Mouse (Mus musculus) spleen, embryonic (tissue): ENCODE data around the gene Calml4.

ENCODE experiments used
- CTCF ChIA-PET: fragments of 350-600 bp; sonication (Branson Sonifier 250); formaldehyde crosslinking; loops from one replicate; lab custom pipeline; 2022; lab: Charles Lee

The Calml4 gene

DNA sequence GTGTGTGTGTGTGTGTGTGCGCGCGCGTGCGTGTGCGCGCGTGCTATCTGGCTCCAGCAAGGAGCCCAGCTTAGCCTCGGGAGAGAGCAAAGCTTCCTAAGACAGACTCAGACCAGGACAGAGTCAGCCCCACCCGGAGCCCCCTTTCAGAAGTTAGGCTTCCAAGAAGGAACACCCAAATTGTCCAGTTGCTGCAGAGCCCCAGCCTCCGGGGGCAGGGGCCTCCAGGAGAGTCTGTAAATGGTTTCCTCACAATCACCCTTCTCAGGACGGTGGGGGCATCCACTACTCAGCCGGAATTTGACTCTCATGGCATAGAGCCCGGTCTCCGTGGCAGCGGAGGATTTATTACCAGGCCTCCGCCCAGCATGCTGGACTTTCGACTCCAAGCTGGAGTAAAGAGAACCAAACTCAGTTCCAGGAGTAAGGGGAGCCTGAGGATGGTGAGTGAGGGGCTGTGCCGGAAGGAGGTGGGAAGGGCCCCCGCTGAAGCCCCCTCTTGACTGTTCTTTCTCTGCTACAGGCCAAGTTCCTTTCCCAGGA is at the start of gene Calml4:
Gene Calml4 (plus strand): TSS at position 362 of the 543 bp plus-strand sequence.
- CTCF ChIA-PET: no interaction called here

DNA sequence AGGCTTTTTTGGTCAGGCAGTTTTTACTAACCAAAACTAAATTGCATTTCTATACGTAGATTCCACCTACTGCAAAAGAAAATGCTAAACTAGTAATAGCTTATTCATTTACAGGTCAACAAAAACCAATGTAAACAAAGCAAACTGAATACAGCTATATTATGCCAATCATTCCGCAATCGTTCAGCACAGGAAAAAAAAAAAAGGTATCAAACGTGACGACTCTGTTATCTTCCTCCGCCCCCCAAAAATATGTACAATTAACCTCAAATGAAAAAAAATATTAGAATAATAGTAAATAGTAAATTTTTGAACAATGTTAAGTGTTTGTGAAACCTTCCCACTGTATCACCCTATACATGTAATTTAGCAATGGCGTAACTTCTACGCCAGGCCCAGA is 47.8 kb upstream of the Calml4 start:
- CTCF ChIA-PET: interaction anchor here (1.2 kb wide), 1 partner anchor 18 kb away, joined by 4 read pairs; no protein-coding TSS in a partner anchor

DNA sequence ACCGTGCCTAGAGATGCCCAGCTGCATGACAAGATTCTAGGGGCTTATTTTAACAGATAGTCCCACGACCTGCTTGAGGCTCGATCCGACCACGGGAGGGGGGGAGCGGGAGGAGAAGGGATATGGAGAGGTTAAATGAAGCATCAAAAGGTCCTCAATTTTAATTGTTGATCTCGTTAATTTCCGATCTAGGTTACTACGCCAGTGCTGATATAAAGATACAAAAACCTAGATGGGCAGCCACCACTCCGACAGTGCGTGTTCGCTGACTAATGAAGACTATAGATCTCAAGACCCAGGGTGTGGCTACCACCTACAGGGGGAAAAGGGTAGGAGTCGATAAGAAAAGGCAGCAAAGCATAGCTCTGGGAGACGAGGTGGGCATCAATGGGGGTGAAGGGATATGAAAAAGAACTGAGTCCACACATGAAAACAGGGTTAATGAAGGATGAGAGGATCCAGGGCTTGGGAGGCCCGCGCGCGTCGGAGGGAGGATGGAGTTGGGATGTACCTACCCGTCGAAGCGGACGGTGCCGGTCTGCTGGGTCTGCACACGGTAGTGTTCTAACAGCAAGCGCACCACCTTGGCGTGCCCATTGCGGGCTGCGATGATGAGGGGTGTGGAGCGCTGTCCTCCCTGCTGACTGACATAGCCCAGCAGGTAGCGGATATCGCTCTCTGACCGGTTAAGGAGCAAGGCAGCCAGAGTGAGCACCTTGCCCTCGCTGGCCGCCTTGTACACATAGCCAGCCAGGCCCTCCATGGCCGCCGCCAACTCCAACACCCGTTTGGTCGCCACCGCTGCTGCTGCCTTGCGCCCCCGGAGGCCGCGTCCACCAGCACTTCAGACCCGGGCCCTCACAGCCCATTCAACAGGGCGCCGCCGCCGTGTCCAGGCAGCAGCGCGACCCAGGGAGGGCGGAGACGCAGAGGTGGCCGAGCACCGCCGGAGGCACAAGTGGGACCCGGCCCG is 47.1 kb upstream of the Calml4 start:
- CTCF ChIA-PET: interaction anchor here (0.6 to 1.2 kb wide), 2 partner anchors 18 to 97 kb away, joined by 4 to 6 read pairs; no protein-coding TSS in a partner anchor

DNA sequence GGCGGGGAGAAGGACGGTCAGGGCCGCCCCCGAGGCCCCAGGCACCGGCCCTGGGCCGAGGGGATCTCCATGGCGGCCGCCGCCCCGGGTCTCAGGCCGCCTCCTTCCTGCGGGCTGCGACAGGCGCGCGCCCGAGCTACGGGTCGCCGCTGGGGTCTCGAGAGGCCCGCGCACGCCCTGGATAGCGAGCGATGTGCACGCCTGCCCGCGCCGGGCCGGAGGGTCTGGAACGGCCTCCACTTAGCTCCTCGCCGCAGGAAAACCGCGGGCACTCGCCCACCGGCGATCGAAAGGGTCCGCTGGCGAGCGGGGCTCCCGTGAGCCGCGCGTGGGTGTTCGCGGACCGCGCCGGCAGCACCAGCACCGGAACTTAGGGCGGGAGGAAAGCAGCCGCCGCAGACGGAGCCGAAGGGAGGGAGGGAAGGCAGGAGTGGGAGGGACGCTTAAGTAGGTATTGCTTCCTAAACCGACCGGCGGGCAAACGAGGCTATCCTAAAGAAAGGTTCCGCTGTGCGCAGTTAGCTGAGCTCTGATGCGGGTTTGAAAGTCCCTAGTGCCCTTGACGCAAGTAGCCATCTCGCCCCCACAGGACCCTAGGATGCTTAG is 46.3 kb upstream of the Calml4 start, which contains the start of gene Fem1b:
Gene Fem1b (minus strand): TSS at position 419 of the 606 bp plus-strand sequence.
- CTCF ChIA-PET: interaction anchor here (0.6 kb wide), 1 partner anchor 98 kb away, joined by 6 read pairs; no protein-coding TSS in a partner anchor

DNA sequence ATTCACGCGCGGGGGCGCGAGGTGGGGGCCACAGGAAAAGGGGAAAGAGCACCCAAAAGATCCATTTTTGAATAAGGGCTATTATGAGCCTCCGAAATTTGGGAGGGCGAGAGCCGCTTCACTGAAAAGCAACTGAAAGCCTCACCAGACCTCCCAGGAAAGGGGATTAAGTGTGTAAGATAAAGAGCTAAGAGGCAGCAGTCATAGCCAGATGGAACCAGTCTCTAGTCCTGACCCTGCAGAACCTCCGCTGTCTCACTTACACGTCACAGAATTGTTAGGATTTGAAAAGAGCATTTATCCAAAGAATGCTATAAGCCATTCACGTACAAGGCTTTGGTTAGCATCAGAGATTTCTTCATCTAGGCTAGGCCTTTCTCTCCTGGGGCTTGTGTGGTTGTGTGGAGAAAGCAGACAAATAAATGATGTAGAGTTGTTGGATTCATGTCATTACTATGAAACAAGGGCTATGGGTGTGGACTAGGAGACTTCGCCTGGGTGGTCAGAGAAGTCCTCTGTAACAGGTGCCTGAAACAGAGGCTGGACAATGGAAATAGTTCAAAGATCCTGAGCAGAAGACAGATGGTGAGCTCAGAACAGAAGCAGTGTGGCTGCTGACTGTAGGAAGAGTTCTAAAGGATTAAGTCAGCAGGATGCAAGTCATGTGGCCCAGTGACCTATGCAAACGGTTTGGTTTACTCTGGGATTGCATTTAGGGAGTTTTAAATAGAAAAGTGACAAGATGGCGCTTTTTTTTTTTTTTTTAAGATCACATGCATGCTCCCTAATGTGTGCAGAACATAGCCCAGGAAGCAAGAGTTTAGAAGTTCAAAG is 45.4 kb upstream of the Calml4 start:
- CTCF ChIA-PET: no interaction called here

DNA sequence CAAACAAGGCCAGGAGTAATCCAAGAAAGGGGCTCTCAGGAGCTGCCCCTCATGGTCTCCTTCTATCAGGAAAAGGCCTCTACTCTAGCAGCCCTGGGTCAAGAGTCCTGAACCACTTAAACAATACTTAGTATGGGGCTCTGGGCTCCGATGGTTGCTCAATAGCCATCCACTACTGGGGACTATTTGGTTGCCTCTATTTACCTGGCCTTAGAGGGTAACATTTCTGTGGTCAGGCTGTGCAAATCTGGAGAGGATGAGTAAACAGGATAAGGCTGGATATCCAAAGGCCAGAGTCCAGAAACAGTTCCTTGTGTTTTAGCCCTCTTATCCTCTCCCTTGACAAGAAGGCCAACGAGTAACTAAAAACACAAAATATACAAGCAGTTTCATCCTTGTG is 43.1 kb upstream of the Calml4 start:
- CTCF ChIA-PET: no interaction called here

DNA sequence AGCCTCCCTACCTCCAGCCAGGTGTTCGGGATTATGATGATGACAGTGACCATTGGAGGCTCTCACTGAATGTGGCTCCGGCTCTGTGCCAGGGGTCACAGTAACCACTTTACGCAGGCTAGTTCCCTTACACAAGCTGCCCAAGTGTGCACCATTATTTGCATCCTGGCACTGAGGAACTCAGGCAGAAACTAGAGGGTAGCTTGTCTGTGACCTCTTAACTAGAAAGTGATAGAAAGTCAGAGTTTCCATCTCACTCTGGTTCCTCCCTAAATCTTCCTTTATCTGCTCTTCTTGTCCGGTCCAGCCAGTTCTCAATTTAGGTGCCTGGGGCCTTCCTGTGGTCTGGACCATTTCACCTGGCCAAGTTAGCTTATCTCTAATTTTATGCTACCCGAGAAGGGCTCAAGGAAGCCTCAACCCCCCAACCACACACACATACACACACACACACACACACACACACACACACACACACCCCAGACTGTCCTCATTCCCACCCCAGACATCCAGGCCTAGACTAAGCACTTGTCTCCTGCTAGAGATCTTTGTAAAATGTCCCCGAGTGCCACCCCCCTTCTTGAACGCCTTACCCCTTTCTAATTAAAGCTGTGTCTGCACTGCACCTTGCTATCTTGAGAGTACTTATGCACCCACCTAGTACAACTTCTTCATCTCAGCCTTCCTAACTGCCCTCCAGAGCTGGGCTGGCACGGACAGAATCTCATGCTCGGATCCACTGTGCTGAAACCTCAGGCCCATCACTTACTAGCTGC is 41.4 kb upstream of the Calml4 start:
- CTCF ChIA-PET: interaction anchor here (0.6 to 0.8 kb wide), 2 partner anchors 10 to 12 kb away, joined by 3 to 4 read pairs; no protein-coding TSS in a partner anchor

DNA sequence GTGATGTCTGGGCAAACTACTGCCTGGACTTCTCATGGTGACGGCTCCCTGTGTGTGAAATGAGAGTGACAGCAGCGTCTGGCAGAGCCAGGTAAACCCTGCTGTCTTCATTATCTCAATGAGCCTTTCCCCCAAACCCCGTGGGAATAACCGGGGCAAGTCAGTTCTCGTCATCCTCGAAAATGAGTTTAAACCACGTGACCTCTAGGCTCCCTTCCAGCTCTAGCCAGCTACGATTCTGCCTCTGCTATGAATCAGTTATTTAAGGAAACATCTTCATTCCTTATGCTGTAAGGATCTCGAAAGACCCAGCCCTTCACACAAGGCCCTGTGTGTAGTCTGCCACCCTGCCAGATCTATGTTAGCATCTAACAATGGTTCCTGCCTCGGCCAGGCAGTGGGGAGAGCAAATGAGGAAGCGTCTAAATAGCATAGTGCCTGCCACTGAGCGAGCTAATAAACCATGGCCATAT is 40.7 kb upstream of the Calml4 start:
- CTCF ChIA-PET: interaction anchor here (0.8 kb wide), 1 partner anchor 11 kb away, joined by 3 read pairs; no protein-coding TSS in a partner anchor

DNA sequence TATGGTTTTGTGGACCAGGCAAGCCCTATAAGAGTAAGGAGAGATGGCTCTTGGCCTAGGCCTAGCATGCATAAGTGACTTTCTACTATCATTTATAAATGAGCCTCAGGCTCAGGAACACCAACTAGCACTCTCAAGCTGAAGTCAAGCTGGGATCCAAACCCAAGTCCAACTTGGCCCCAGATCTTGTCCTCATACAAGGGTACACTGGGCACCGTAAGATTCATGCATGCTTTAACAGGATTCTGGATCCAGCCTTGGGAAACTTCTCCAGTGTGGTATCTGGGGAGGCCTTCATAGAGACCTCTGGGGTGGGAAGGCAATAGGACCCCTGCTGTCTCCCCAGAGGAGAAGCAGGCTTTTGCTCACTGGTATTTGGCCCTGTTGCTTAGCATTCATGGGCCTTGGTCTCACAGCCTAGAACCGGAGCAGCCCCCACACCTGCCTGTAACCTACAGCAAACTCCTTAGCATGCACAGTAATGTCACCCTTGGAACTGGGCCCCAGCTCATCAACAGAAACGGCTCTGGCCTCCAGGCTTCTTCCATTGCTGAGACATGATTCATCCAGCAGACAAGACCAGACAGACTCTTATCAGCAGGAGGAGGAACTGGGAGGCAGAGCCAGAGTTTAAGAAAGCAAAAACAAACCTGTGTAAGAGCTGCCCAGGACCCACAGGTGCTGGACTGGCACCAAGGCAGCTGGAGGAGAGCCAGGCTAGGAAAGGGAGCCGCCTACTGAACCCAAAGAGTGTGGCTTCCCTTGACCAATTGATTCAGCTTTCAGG is 39.9 kb upstream of the Calml4 start:
- CTCF ChIA-PET: no interaction called here

DNA sequence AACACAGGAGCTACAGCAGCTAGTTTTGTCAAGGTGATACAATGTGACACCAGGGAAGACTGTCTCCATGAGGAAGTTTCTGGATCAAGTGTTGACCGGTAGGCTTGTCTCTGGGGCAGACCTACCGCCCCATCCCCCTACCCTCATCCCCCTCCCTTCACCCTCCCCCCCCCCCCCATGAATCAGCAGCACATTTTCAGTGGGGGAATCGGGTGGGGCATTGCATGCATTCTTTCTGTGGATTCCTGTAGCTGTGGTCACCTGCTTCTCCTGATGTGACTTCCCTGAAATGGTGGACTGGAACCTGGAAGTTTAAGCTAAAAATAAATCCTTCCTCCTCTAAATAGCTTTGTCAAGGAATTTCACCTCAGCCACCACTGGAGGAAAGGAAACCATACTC is 38.4 kb upstream of the Calml4 start:
- CTCF ChIA-PET: interaction anchor here (0.7 kb wide), 2 partner anchors 70 to 79 kb away, joined by 7 to 9 read pairs; no protein-coding TSS in a partner anchor

DNA sequence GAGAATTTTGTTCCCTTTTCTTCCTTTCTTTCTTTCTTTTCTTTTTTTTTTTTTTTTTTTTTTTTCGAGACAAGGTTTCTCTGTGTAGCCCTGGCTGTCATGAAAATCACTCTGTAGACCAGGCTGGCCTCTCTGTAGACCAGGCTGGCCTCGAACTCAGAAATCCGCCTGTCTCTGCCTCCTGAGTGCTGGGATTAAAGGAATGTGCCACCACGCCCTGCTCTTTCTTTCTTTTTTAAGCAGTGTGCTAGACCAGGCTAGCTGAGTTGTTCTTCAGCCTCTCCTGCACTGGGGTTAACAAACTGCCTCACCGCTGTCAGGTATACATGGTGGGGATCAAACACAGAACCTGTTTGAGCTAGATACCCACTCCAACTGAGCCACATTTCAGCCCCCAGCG is 38.0 kb upstream of the Calml4 start:
- CTCF ChIA-PET: interaction anchor here (0.7 kb wide), 1 partner anchor 80 kb away, joined by 9 read pairs; no protein-coding TSS in a partner anchor

DNA sequence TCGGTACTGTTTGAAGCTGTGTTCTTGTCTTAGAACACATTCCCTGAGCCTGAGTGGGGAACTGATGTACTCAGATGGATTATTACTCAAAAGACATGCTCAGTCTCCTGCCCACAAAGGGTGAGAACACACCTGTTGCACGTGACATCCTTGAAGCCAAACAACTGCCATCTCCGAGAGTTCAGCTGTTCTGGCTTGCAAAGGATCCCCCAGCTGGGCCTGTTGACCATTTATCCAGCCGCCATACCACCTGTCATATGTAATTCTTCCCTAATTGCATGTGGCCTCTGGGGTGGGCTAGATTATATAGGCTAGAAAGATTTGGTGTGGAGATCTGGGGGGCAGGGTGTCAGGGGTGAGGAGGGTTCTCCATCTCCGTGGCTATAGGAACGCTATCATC is 37.1 kb upstream of the Calml4 start:
- CTCF ChIA-PET: no interaction called here

DNA sequence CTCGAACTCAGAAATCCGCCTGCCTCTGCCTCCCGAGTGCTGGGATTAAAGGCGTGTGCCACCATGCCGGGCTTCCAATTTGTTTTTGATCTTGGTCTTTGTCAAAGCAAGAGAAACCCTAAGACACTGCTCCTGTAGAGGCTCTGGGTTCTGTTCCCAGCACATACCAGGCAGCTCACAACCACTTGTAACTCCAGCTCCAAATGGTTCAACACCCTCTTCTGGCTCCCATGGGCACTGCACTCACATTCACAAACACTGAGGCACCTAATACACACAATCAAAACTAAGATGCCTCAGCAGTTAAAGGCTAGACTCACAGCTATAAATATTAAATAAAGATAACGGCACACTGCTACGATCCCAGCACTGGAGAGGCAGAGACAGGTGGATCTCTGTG is 36.1 kb upstream of the Calml4 start:
- CTCF ChIA-PET: interaction anchor here (0.6 kb wide), 1 partner anchor 79 kb away, joined by 6 read pairs; no protein-coding TSS in a partner anchor

DNA sequence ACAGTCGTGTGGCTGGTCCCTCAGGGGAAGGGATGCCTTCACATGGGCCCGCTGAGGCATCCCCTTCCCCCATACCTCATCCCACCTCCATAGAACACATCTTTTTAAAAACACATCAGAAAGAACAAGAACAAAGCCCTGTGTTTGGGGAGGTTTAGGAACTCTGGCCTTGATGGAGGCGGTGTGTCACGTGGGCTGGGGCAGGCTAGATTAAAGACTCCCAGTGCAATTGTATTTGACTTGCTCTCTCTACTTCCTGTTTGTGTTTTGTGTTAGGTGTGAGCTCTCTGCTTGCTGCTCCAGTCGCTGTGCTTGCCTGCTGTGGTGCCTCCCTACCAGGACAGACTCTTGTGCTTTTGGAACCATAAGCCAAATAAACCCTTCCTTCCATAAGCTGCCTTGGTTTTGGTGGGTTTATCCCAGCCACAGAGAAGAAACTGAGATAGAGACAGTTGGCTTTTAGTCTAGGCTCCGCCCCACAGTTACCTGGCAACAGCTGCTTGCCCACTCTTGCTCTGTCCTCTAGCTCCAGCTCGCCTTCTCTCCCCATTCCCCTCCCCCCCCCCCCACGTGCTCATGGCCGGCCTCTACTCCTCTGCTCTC is 32.0 kb upstream of the Calml4 start:
- CTCF ChIA-PET: interaction anchor here (0.8 kb wide), 1 partner anchor 10 kb away, joined by 4 read pairs; no protein-coding TSS in a partner anchor

DNA sequence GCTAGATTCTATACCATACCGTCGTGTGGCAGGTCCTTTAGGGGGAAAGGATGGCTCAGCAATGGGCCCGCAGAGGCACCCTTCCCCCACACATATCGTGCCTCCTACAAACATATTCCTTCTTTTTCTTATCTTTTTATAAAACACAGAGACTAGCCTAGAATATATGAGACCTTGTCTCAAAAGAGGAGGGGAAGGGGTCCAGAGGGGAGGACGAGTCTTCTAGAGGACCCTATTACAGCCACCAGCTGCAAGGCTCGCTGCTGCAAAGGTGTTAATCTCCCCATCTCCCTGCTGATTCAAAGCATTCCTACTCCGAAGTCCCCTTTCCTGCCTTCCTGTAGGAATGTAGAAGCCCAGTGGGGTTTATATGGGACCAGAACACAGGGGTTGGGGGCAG is 31.4 kb upstream of the Calml4 start:
- CTCF ChIA-PET: interaction anchor here (0.8 kb wide), 1 partner anchor 10 kb away, joined by 4 read pairs; no protein-coding TSS in a partner anchor

DNA sequence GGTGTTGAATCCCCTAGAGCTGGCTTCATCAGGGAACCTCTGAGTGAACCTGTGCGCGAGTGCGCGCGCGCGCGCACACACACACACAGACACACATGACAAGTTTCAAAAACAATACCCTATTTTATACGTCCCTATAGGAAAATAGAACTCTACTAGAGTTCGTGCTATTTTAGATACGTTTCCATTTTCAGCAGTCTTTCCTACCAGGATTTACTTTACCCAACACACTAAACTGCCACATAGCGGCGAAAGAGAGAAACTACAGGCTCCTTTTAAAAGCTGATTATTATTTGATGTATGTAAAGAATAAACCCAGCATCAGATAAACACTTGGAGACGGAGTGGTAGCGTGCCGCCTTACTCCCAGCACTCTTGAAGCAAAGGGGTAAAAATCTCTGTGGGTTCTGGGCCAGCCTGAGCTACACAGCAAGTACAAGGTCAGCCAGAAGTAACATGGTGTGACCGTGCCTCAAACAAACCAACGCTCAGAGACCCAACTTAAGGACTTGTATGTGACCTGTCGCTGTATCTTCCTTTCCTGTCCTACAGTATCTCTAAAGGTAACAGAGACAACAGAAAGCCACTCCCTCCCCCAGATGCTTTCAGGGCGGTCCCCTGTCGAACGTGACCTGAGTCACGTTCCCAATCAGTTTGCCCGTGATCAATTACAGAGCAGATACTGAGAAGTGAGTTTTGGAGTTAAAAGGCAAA is 29.8 kb upstream of the Calml4 start:
- CTCF ChIA-PET: interaction anchor here (0.7 to 1.2 kb wide), 3 partner anchors 11 to 148 kb away, joined by 3 to 4 read pairs (median 3); no protein-coding TSS in a partner anchor

DNA sequence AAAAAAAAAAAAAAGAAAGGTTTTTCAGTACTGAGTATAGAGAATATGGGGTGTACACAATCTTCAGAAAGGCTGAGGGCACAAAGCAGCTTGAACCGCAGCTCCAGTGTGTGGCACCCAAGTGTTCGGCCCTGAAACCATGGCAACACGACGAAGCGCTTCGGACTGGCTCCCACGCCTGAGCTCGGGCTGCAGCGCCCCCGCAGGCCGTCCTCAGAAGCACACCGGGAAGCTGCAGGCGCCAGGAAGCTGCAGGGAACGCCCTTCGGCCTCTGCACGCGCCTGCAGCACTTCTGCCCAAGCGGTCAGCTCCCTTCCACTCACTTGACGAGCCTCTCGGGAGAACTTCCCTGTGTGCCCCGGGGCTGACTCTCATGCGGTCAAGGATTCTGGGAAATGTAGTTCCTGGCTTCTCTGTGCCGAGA is 29.2 kb upstream of the Calml4 start:
- CTCF ChIA-PET: interaction anchor here (0.9 to 1.2 kb wide), 2 partner anchors 12 to 19 kb away, joined by 3 to 4 read pairs; no protein-coding TSS in a partner anchor

DNA sequence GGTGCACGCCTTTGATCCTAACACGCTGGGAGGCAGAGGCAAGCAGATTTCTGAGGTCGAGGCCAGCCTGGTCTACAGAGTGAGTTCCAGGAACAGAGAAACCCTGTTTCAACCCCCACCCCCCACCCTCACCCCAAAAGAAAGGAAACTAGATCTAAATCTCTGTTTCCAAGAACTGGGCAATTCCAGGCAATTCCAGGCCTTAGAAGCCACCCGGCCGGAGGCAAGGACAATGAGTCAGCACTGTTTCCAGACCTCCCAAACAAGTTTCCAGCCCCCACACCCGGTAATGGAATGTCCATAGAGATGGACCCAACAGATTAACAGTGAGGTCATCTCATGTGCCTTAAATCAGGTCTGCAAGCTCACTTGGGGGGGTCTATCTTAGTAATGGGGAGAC is 28.0 kb upstream of the Calml4 start:
- CTCF ChIA-PET: no interaction called here
